Mouse (Mus musculus) erythroblast, embryonic 14.5 days (primary cell): ENCODE results near the gene Vcp.

Source experiments
- GATA1 ChIP-seq: IDR thresholded peaks from 2 replicates; pipeline ENCODE4 v1.6.1; 2012; ENCODE audit warnings: low read length, inconsistent platforms, mixed read lengths
- TAL1 ChIP-seq: IDR thresholded peaks from 3 replicates; pipeline ENCODE4 v1.6.1; 2012; ENCODE audit warnings: low read length, inconsistent platforms, mixed read lengths

GRCm38 (mm10) chr4:42945952-42946351, 54.4 kb downstream of the Vcp start:
- TF ChIP-seq GATA1 (no peak), TAL1 (no peak)
